Mouse (Mus musculus) G1E-ER4 (cell line): Measurements from ENCODE around the gene Mbnl2. TPM values are rescaled to one million over a fixed set of nuclear protein-coding genes. Genes with fewer than 3 reads are reported as not detected.

Experiments used
- GATA1 ChIP-seq: IDR thresholded peaks from one replicate; pipeline ENCODE4 v1.8.0; 2012; ENCODE audit warnings: low read length, inconsistent platforms
- polyA plus RNA-seq: library from polyadenylated mRNA; stranded (reverse); fragments of >175 nt; gene quantifications from 2 replicates; pipeline ENCODE4 v1.2.3, GENCODE M21; 2012

The Mbnl2 gene
- polyA plus RNA-seq, 1 experiment, result 35.2 TPM

GRCm38 (mm10) chr14:120370044-120370443, 94.6 kb downstream of the Mbnl2 start:
- TF ChIP-seq GATA1, result no peak

DNA sequence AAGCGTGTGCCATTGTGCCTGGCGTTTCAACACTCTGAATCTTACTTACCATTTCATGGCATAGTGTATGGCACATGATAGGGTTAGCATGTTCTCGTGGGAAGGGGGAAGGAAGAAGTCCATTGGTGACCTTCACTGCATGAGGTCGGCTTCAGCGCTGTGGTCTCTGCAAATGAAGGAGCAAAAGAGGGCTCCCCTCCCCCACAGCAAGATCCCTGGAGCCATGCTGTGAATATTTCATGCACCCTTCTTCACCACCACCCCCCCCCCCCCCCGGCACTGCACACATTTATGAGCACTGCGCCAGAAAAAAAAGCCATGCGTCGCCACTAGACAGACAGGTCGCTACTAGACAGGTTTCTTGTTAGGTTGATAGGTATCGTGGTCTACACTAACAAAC, 95.2 kb downstream of the Mbnl2 start:
- no peak for TF ChIP-seq GATA1

DNA sequence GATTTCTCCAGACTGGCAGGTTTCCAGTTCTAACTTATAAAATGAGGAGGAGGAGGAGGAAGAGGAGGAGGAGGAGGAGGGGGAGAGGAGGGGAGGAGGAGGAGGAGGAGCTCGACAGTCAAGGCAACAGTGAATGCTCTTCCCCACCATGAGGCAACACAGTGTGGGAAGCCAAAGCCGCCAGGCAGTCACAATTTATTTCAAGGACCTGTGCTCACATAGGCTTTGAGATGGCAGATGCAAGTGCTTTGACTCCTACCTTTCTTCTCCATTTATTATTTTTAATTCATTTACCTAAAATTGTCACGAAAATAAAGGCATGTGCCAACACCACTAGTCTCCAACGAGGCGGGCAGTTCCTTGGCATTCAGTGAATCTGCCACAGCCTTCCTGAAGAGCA, 95.7 kb downstream of the Mbnl2 start:
- no peak for TF ChIP-seq GATA1

DNA sequence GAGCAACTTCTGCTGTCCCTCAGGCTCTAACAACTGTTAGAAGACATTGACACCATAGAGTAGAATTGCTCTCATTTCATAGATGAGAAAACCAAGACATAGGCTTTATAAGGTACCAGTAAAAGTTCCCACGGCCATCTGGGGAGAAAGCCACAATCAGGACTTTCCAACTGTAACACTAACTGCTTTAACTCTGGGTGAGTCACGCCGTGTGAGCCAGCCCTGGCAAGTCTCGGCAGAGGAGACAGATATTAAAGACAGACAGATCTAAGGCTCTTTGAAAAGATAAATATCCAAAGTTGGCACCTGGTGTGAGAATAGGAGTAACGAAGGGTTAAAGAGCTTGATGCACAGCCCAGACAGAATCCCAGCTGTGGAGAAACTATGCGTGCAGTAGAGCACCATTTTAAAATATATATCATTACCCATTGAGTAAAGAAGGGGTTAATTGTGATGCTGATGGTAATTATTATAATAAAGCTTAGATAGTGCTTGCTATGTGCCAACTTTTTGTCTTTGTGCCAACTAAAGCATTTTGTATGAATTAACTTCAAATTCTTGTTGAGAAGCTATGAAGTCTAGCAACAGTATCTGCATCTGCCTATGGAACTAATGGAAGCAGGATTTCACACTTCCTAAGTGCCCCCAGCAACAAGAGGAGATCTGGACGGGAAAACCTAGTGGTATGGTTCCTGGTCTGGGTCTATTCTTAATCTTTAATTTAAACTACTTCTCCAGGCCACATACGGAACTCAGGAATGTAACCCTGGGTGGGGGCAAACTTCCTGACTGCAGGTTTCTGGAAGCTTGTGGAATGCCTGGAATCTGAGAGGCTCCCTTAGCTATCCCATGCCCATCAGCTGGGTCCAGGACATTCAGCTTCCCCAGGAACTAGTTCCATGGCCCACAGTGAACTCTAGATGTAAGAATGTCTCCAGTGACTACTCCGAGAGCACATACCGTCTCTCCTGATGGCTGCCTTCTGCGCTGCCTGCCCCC, 97.9 kb downstream of the Mbnl2 start:
- TF ChIP-seq GATA1, result no peak

GRCm38 (mm10) chr14:120374786-120375185, 99.3 kb downstream of the Mbnl2 start:
- no peak for TF ChIP-seq GATA1

GRCm38 (mm10) chr14:120377192-120377591, 101.7 kb downstream of the Mbnl2 start:
- TF ChIP-seq GATA1, result no peak

DNA sequence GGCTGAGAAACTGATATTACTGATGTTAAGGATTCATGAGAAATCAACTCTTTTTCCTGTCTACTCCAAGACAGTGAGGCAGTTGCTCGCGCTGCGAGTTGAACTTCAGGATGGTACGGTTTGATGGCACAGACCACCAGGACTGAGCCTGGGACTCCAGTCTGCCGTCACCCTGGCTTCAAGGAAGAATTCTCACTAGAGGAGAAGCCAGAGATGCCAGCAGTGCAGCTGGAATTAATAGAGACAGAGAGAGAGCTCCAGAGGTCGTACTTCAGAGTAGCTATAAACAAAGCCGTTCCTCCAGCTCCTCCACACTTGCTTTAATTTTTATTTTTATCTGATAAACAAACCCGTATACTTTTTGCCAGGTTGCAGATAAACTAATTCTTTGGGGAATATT, 102.5 kb downstream of the Mbnl2 start:
- TF ChIP-seq GATA1, result no peak

- no peak for TF ChIP-seq GATA1
Observed at GRCm38 (mm10) chr14:120379716-120380115, 104.2 kb downstream of the Mbnl2 start.

- TF ChIP-seq GATA1, result no peak
Observed at GRCm38 (mm10) chr14:120381378-120382134, 106.1 kb downstream of the Mbnl2 start.

GRCm38 (mm10) chr14:120382179-120382578, 106.7 kb downstream of the Mbnl2 start:
- TF ChIP-seq GATA1, result no peak

GRCm38 (mm10) chr14:120383186-120383851, 107.8 kb downstream of the Mbnl2 start:
- no peak for TF ChIP-seq GATA1

- no peak for TF ChIP-seq GATA1
Observed at GRCm38 (mm10) chr14:120384615-120385014, 109.1 kb downstream of the Mbnl2 start.

GRCm38 (mm10) chr14:120387293-120387692, 111.8 kb downstream of the Mbnl2 start:
- no peak for TF ChIP-seq GATA1

DNA sequence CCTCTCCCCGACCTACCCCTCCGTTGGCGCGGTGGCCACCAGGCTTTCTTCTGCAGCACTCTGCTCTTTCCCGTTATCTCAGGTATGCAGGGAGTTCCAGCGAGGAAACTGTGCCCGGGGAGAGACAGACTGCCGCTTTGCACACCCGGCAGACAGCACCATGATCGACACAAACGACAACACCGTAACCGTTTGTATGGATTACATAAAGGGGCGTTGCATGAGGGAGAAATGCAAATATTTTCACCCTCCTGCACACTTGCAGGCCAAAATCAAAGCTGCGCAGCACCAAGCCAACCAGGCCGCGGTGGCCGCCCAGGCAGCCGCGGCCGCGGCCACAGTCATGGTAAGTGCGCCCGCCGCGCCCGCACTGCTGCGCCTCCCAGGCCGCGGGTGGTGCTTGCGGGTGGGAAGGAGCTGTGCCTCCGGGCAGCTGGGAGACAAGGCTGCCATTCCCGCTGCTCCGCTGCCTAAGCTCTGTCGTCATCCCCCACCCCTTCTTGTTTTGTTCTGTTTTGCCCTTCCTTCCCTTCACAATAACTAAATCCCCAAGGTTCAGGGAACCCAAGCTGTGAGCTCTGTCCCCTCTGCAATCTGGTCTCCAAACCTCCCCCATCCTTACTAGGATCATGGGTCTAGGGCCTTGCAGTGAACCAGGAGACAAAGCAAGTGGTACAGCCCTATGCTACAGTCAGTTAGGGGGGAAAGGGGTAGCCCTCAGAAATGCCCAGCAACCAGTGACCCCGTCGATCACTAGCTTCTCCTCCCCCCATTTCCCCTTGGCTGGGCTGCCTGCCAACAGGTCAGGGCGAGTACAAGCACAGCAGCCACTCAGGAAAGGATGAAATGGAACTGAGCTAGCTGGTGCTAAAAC, 113.6 kb downstream of the Mbnl2 start:
- TF ChIP-seq GATA1, result no peak
